Mouse (Mus musculus): ENCODE results near the gene Vps54.
A peak's percentile ranks its signal among the peaks of the same experiment; 100 is the strongest.
"Not testable (repeated sequence)": the region's sequence is repeated elsewhere in the genome, so short reads cannot be mapped to it uniquely, and the experiment has no call there.

The Vps54 gene

DNA sequence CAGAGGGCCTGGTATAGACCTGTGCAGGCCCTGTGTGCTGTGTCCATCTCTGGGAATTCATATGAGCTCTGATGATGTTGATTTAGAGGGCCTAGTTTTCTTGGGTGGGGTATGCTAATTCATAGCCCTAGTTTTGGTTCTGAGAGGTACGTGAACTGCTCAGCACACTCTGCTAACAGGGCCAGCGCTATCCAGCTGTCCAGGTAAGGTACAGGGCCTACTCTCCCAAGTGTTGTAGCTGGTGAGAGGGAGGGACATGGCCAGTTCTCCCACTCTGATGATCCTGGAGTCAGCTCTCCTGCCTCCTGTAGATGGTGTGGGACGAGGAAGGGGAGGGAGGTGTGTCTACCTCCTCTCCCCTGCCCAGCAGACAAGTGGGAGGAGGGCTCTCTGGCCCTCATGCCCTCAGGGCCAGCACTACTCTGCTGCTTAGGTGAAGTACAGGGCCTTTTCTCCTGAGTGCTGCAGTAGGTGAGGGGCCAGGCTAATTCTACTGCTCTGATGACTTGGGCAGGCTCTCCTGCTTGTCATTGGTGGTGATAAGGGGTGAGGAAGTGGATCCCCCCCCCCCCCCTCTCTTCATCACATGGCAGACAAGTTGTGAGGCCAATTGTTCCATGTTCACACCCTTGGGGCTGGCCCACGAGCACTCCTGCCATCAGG lies 8.3 kb downstream of the Vps54 start:
- DNase-seq = no peak

DNA sequence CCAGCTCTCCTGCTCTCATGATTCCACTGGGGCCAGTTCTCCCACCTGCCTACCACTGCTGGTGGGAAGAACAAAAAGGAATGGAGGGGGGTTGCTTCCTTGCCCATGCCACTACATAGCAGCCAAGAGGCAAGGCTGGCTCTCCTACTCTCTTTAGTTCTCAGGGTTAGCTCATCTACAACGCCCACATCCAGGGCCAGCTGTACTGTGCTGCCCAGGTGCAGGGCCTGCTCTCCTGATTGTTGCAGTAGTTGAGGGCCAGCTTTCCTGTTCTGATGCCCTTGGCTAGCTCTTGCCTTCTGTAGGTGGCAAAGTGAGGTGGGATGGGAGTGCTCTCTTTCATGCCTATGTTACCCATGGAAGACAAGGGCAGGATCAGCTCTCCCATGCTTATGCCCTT lies 8.9 kb downstream of the Vps54 start:
- DNase-seq = no peak

DNA sequence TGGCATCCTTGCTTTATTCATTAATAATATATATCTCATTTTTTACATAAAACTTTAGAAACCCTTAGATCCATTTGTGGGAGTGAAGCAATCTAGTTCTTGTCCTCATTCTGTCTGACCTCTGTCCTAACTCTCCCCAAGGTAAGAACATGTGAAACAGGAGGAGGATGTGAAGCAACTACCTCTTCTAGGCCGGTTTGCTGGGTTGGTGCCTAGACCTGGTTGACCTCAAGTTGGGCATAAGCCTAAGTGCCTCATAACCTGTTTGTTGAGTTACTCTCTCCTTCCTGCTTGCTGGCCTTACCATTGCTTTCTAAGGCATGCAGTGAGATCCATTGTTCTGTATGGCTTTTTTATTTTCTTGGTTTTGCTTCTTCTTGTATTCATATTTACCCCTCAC lies 11.3 kb downstream of the Vps54 start:
- peak; percentile 80 for DNase-seq

DNA sequence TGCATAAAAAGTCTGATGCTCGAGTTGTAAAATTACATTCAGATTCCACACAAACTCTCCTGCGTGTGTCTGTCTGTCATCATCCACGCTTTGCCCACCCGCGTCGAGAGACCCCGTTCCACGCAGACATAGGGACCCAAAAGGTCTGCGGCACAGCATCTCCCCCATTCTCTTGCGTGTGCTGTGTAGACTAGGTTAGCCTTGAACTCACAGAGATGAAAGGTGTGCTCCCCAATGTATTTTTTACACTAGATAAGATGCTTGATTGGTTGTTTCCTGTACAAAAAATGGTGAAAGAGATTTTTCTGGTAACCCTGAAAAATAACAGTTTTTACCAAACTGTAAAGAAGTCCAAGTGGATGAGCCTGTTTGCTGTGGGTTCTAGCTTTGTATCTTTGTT lies 19.5 kb downstream of the Vps54 start:
- not testable (repeated sequence) for DNase-seq

DNA sequence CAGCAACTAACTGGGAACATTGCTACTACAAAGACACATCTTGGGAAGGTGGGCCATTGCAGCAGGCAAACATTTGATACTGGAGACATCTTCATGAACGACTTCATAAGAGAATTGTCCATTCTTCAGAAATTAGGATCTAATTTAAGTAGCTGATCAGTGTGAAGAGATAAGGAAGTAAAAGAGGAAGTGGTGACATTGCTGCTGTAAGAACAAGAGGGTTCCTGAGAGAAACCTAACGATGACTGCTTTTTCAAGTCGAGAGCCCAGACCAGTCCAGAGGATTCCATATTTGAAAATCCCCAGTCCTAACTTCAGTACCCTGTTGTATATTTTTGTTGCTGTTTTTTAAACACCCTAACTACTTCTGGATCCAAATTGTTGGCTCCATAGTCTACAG lies 26.3 kb downstream of the Vps54 start:
- DNase-seq = no peak

DNA sequence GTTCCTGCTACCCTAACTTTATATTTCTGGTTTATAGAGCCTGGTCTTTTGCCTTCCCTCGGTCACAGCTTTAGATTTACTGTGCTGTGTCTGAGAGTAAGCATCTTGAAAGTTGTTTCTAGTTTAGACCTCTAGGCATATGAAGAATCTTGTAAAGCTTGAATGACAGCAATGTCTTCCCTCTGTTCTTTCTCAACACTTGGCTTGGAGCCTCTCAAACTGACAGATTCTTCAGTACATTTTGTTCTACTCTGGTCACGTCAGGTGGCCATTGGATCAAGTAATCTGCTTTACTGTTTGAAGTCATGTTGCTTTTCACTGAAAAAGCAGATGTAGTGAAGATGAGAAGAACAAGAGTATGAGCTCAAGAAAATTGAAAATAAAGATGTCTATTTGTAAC lies 37.1 kb downstream of the Vps54 start:
- DNase-seq = no peak

DNA sequence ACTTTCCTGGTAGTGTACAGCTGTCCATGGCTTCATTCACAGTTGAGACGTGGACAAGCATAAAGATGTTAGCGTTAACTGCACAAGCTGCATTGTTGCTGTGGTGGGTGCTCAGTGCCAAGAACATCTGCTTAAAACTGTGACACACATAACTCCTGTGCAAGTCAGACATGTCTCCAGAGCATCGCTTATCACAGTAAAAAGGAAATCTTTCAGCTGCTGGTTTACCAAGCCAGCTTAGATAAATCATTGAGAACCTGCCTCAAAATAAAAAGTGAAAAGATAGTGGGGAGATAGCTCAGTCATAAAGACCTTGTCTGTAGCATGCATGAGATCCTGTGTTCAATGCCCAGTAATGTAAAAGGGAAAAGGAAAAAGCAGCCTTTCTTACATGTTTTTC lies 47.3 kb downstream of the Vps54 start:
- DNase-seq = no peak

DNA sequence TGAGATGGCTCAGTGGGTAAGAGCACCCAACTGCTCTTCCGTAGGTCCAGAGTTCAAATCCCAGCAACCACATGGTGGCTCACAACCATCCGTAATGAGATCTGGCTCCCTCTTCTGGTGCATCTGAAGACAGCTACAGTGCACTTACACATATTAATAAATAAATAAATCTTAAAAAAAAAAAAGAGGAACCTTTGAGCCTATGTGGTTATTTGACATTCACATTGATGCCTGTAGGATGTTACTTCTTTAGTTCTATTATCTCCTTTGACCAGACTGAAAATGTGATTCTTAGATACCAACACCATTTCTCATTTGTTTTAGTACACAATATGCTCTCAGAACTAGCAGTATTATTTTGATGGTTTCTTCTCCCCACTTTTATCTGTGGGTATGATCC lies 49.1 kb downstream of the Vps54 start:
- not testable (repeated sequence) for DNase-seq

DNA sequence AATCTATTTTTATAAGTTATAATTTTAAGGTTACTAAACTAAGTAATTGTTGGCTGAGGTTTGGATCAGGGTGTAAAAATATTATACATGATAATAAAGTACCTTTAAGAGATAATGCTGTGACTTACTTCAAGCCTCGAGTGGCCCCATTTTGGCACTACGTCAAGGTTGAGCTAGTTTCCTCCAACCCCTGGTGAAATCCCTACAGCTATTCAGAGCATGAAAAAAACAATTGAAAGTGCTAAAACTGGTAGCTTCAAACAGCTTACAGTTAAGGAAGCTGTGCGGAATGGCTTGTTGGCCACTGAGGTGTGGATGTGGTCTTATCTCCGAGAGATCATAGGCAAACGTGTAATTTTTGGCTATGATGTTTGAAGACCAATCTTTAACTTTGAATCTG lies 56.4 kb downstream of the Vps54 start:
- DNase-seq = no peak

DNA sequence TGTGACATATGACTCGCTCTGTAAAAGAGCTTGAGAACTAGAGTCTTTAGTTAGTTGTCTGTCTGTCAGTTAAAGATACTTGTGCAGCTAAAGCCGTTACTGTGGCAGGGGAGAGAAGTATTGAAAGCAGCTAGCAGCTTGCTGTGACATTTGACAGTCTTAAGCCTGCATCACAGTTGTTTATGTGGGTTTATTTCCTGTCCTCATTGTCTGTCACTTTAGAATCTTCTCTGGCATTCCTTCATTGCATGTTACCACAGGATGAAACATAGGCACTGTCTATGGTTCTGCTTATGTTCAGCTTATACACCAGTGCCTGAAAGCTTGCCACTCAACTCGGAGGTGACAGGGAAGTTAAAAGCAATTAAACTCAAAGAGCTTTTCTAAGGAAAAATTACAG lies 64.5 kb downstream of the Vps54 start:
- no peak for DNase-seq

DNA sequence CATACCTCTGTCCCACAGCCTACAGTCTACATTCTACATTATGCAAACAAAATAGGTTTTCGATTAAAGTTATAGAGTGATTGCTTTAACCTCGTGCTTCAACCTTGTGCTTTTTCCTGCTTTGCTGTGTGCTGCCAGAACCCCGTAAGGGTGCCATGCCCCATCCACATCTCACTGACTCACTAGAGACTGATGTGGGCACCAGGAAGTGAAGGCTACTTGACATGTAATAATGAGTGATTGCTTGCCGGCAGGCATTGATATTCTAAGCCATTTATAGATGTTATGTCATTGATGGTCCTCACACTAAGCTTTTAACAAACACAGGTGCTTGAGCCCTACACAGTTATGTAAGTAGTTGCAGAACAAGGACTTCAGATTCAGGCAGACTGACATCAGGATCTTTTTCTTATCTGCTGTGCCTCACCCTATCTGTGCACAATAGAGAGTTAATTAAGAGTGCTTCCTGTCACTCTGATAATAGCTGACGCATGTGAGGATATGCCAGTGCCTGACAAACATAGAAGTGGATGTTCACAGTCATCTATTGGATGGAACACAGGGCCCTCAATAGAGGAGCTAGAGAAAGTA lies 68.1 kb downstream of the Vps54 start:
- DNase-seq = peak; percentile 20

DNA sequence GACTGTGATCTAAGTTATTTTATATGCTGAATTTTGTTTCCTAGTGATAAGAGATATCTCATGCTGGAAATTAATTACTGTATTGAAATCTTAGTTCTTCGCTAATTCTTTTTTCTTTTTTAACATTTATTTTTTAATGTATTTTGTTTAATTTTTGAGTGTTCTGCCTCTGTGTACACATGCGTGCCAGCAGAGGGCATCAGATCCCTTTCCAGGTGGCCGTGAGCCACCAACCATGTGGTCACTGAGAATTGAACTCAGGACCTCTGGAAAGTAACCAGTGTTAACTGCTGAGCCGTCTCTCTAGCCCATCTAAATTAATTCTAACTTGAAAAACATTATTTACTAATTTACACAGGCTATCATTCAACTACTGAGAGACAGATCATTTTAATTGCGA lies 69.0 kb downstream of the Vps54 start:
- peak; percentile 45 for DNase-seq

DNA sequence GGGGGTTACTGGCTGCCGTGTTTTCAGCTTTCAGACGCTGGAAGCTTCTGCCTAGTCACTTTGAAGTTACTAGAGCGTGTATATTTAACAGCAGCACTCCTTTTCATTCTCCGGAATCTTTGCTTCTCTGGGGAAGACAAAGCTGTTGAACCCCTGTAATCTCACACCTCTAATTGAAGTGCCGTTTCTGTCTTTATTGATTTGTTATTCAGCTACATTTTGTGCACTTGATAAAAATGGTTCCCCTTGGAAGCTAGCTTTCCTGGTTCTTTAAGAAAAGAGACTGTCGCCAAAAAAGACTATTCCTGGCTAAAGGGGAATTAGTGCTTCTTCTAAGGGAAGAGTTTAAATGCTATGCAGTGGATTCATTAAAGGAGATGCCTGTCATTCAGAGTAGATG lies 70.4 kb downstream of the Vps54 start:
- no peak for DNase-seq

DNA sequence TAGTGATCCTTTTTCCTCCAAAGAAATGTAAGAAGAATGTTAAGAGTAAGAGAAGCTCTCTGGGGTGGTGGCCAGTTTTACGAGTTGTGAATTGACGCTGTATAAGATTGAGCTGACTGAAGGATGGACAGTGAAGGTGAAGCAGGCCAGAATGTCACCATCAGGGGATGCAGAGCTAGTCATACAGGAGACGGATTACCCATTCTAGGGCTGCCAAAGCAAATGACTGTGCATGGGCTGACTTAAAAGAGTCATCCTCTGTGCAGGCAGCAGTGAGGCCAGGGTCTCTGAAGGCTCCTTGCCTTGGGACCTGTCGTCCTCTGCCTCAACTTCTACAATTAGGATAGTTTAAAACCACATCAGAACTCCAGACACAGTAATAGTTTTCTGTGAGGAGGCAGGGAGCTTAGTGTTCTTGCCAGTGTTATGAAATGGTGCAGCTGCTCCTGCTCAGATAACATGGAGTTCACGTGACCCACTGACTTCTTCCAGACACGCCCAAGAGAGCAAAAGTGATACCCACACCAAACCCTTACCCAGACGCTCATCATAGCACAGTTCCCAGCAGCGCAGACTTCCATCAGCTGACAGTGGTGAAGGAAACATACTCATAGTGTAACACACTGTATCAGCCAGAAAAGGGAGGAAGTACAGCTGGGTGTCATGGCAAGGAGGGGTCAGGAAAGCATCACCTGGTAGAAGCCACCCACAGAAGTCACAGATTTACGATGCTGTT lies 75.0 kb downstream of the Vps54 start:
- peak; percentile 35 for DNase-seq

DNA sequence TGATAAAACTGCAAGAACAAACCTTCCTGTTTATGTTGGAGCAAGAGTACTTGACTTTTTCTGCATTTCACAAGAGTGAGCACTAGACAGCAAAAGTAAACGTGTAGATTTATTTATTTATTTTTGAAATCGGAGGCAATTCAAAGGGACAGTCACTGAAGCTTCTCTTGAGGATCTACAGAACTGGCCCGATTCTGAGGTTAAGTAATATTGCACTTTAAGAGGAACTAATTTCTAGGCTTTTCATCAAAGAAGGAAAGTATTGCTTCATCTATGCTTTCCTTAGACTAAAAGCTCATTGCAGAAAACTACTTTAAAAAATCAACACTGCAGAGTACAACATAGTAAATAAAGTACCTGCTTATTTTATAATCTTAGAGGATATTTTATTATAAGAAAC lies 82.5 kb downstream of the Vps54 start:
- peak; percentile 26 for DNase-seq

DNA sequence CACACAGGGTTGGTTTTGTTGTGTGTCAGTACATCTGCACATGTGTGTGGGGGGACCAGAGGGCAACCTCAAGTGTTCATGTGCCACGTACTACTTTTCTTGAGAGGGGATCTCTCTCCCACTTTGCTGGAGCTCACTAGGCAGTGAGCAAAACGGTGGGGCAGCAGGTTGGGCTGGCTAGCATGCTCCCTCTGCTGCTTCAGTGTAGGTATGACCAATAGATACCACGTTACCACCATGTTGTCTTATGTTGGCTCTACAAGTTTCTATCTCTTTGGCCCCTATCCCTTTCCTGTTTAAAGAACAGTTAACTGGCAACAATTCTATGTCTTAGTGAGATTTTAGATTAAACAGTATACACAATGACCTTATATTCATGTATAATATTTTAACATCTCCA lies 83.3 kb downstream of the Vps54 start:
- DNase-seq = no peak

DNA sequence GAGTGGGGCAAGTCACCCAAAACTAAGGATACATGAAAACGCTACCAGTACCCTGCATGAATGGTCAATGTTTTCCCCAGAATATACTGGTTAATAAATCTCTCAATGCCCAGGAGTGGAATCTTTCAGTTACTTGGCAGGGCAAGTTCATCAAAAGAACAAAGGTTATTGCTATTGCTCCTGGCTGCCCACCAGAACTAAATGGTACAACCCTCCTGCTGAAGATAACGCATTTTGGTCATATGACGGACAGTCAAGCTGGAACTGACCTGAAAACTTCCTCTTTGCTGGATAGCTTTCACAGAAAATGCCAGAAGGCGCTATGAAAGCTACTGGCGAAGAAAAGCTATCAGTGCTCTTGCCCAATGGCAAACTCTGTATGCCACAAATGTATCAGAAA lies 86.7 kb downstream of the Vps54 start:
- no peak for DNase-seq

DNA sequence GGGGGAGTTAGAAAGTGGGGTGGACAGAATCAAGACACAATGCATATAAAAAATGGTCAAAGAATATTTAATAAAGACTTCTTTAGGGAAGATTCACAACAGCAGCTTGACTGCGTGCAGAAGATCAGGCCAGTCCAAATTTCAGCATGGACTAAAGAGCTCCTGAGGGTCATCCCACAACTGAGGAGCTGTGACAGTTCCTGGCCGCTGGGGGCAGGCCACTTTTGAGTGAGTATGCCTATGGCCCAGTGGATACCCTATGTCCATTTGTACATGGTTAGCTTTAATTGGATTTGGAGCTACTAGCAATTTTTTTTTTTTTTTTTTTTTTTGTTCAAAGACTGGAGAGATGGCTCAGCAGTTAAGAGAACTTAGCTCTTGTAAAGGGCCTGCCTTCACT lies 87.7 kb downstream of the Vps54 start:
- DNase-seq = no peak

DNA sequence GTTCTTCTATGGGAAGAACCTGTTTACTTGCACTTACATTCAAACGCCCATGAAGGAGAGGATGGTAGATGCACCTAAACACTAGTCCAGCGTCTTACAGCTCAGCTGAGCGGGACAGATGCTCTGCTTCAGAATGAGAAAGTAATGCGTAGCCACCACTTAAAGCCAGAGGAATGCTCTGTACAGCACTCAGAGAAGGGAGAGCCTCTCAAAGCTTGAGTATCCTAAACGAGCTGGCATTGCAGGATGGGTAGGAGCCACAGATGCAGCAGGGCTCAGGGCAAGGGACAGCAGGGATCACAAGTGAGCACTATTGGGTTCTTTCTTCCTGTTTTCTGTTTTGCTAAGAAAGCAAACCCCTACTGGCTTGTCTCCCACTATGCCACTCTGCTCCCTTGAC lies 88.4 kb downstream of the Vps54 start:
- DNase-seq = peak; percentile 56

DNA sequence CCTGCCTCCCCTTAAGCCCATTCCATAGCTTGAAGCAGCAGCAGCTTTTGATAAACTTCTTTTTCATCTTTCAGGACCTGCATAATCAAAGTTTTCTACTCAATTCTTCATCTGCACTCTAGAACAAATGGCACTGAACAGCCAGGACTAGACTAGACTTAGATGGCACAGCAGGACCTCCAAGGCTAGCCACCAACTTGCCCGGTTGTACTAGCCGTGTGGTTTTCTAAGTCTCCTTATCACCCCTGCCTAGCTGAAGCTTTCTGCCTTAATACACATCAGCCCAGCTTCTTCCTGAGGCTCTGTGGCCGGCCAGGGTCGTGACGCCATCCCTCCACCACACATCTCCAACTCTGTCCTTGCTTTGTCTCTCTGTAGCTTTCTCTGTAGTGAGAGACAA lies 89.1 kb downstream of the Vps54 start:
- no peak for DNase-seq

DNA sequence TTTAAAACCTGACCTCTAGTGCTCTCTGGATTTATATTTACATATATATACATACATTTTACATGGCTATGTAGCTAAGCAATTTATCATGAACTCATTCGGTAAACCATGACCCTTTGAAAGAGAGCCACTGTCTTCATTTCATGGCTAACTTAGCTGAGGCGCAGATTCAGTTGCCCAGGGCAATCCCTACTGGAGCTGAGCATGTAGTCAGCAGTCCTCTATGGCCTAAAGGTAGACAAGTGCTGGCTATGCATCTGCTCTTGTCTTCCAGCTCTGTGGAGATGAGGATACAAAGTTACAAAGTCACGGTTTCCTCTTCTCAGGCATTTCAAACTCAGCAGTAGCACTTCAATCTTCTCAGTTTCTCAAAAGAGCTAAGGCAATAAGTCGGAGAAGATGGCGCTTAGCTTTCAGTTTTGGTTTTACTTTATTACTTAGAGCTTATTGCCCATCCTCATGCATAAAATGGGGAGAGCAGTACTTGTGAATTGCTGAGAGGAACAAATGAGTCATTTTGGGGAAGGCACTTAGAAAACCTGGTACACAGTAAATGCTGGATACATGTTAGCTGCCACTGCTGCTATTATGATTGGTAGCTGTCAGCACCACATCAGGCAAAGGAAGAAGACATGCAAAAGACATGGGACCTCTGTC lies 93.7 kb downstream of the Vps54 start:
- no peak for DNase-seq

DNA sequence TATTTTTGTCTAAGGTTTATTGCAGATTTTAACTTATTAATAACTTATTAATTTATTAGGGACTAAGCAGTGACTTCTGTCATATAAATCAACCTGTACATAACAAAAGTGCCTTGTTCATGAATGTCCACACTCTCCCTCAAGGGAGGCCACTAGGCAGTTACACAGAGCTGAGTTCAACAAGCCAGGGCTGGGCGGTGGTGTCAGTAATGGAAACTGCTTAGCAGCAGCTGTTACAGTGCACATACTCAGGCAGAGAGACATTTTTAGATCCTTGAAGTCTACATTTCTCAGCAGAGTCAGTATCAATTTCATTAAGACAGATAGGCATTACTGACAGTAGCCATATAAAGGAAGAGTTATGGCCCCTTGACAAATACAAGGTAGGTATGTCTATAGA lies 98.8 kb downstream of the Vps54 start:
- DNase-seq = no peak

DNA sequence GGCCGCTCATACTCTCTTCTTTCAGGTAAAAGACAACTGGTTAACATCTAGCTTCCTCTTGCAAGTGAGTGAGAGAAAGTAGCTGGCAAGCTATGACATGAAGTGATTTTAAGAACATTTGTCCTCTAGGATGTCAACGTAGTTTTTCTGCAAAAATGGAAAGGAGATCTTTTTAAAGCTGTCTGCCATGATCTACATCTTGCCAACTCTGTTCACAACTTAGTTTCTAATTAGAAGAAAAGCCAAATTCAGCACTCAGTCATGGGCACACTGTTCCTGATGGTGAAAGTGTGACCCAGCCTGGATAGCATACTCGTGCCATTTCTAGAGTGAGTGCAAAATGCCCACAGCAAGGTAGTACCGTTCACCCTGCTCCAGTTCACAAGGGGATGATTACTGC lies 100.0 kb downstream of the Vps54 start:
- no peak for DNase-seq

DNA sequence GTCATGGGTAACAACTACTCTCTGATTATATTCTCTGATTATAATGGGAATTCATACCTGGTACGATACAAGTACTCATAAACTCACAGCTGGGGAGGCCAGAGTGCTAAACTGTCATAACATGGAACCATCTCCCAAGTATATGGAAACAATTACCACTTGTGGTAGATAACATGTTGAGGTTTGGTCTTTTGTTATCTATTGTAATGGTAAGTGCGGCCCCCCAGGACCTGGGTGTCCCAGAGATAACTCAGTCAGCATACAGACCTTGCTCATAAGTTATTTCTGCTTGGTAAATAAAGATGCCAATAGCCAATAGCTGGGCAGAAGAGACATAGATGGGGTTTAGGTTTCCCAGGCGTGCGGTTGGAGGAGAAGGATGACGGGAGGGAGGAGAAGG lies 104.4 kb downstream of the Vps54 start:
- no peak for DNase-seq
